ENCODE assay signal across 10 mouse cellular contexts in genomic region chr2:169663792-169664191, GRCm38 (mm10). TPM values are rescaled to one million over a fixed set of nuclear protein-coding genes. Genes with fewer than 3 reads are reported as not detected.
A peak's percentile ranks its signal among the peaks of the same experiment; 100 is the strongest.
DNase-seq lines count a peak whose midpoint lies in the region; ATAC-seq and TF ChIP-seq lines count a peak whose summit lies in the region.
"Had no signal": no experiment of that assay in that cellular context is flagged by ENCODE, and none has a peak within 500 bp of the region (broad histone marks: within the 10 kb centered on the region; RNA-seq: fewer than 3 reads in every experiment).

No protein-coding gene starts in this region.

- H3K4me3 ChIP-seq in heart, embryonic 15.5 days, result no peak overlapping the region
- H3K4me3 ChIP-seq in lung, embryonic 16.5 days (ENCODE audit: low read length), result no peak overlapping the region
- no peak overlapping the region for H3K4me3 ChIP-seq in lung, adult 2 months (replicated peaks; ENCODE audit: extremely low read depth, low read depth, low read length)
- H3K4me3 ChIP-seq in intestine, embryonic 14.5 days (ENCODE audit: low read depth, low read length), result no peak overlapping the region
- no peak overlapping the region for H3K4me3 ChIP-seq in stomach, embryonic 15.5 days (replicated peaks)
- H3K4me3 ChIP-seq: erythroblast, embryonic 14.5 days had no signal

- DNase-seq in heart, postnatal 10 days, result no peak
- no peak for DNase-seq in lung, adult 2 months
- DNase-seq in intestine, embryonic 14.5 days (ENCODE audit: low spot score), result no peak
- DNase-seq in layer of hippocampus, postnatal 14 days (ENCODE audit: low spot score in 2 of 2), result no peak
- DNase-seq: right cerebral cortex, postnatal 4 days had no signal

- H3K27me3 ChIP-seq in heart, embryonic 15.5 days, result no peaks in the 10 kb centered on the region
- H3K27me3 ChIP-seq in lung, embryonic 16.5 days (ENCODE audit: control insufficient read depth, insufficient read depth, low read depth, low read length), result no peaks in the 10 kb centered on the region
- no peaks in the 10 kb centered on the region for H3K27me3 ChIP-seq in intestine, embryonic 14.5 days (replicated peaks; ENCODE audit: control insufficient read depth, insufficient read depth, low read length)
- no peaks in the 10 kb centered on the region for H3K27me3 ChIP-seq in stomach, embryonic 15.5 days (replicated peaks)

- no peak overlapping the region for H3K4me2 ChIP-seq in heart, embryonic 15.5 days
- peak overlapping the region; percentile 21; the same call in 1 of the 2 replicates for H3K4me2 ChIP-seq in lung, embryonic 16.5 days (ENCODE audit: low read depth, low read length)
- H3K4me2 ChIP-seq in intestine, embryonic 14.5 days (ENCODE audit: low read length), result no peak overlapping the region; the same call in 1 of the 2 replicates
- H3K4me2 ChIP-seq in stomach, embryonic 15.5 days, result peak overlapping the region; percentile 27

- TF ChIP-seq CTCF in lung, adult 2 months (IDR thresholded peaks at IDR 0.05; ENCODE audit: insufficient read depth, low read length), result no peak

- H3K9ac ChIP-seq in heart, embryonic 15.5 days, result no peak overlapping the region
- no peak overlapping the region for H3K9ac ChIP-seq in lung, embryonic 16.5 days (ENCODE audit: low read length)
- H3K9ac ChIP-seq in intestine, embryonic 14.5 days (ENCODE audit: low read length), result no peak overlapping the region
- no peak overlapping the region for H3K9ac ChIP-seq in stomach, embryonic 15.5 days

- peak overlapping the region; percentile 61 for H3K27ac ChIP-seq in heart, embryonic 15.5 days
- peak overlapping the region; percentile 20; the same call in 1 of the 2 replicates for H3K27ac ChIP-seq in lung, embryonic 16.5 days (ENCODE audit: low read length)
- H3K27ac ChIP-seq in intestine, embryonic 14.5 days (ENCODE audit: low read depth), result peak overlapping the region; percentile 84
- H3K27ac ChIP-seq in stomach, embryonic 15.5 days, result peak overlapping the region; percentile 74

- no peaks in the 10 kb centered on the region for H3K36me3 ChIP-seq in heart, embryonic 15.5 days
- no peaks in the 10 kb centered on the region for H3K36me3 ChIP-seq in lung, embryonic 16.5 days (ENCODE audit: control insufficient read depth, insufficient read depth, low read length)
- no peaks in the 10 kb centered on the region for H3K36me3 ChIP-seq in intestine, embryonic 14.5 days (ENCODE audit: control insufficient read depth, insufficient read depth, low read length)
- no peaks in the 10 kb centered on the region for H3K36me3 ChIP-seq in stomach, embryonic 15.5 days

- ATAC-seq in heart, embryonic 15.5 days (replicated peaks; ENCODE audit: insufficient number of reproducible peaks, insufficient read depth, low FRiP score, low read depth), result 0 out of 2 replicates have a peak, but pooled peaks have one; percentile 8
- peak; percentile 26; the same call in 1 of the 2 replicates for ATAC-seq in lung, embryonic 16.5 days (ENCODE audit: low read depth)
- ATAC-seq in intestine, embryonic 14.5 days (replicated peaks; ENCODE audit: low FRiP score, low TSS enrichment, low read depth), result no peak
- no peak for ATAC-seq in stomach, embryonic 15.5 days (ENCODE audit: insufficient read depth, low FRiP score, low read depth)

- intact Hi-C loops in heart, postnatal 10 days (cut with DNase I), result loop anchor here (2.0 kb wide), 1 partner anchor 29 kb away; no protein-coding TSS in a partner anchor

- H3K4me1 ChIP-seq in heart, embryonic 15.5 days (replicated peaks), result peaks cover 26% of the 10 kb centered on the region
- peaks cover 25% of the 10 kb centered on the region for H3K4me1 ChIP-seq in lung, embryonic 16.5 days (replicated peaks; ENCODE audit: control insufficient read depth, insufficient read depth, low read length)
- peaks cover 8% of the 10 kb centered on the region for H3K4me1 ChIP-seq in lung, adult 2 months (ENCODE audit: control insufficient read depth, insufficient read depth, low read length)
- peaks cover 40% of the 10 kb centered on the region for H3K4me1 ChIP-seq in intestine, embryonic 14.5 days (replicated peaks; ENCODE audit: control insufficient read depth, insufficient read depth, low read length)
- peaks cover 29% of the 10 kb centered on the region for H3K4me1 ChIP-seq in stomach, embryonic 15.5 days

- WGBS in heart, embryonic 15.5 days, result 61% methylated on average over 8 of the region's 8 CpGs
- WGBS in lung, embryonic 16.5 days, result 37% methylated on average over 8 of the region's 8 CpGs
- WGBS in lung, adult 2 months, result 35% methylated on average over 8 of the region's 8 CpGs
- 24% methylated on average over 8 of the region's 8 CpGs for WGBS in intestine, embryonic 14.5 days
- 29% methylated on average over 8 of the region's 8 CpGs for WGBS in stomach, embryonic 15.5 days

- no peaks in the 10 kb centered on the region for H3K9me3 ChIP-seq in heart, embryonic 15.5 days (replicated peaks)
- no peaks in the 10 kb centered on the region for H3K9me3 ChIP-seq in lung, embryonic 16.5 days (ENCODE audit: control insufficient read depth, low read length)
- H3K9me3 ChIP-seq in intestine, embryonic 14.5 days (ENCODE audit: control insufficient read depth, low read length), result no peaks in the 10 kb centered on the region
- H3K9me3 ChIP-seq in stomach, embryonic 15.5 days, result no peaks in the 10 kb centered on the region

- TF ChIP-seq POLR2A in lung, adult 2 months (IDR thresholded peaks at IDR 0.05; ENCODE audit: borderline replicate concordance, extremely low read depth, low read depth, low read length), result no peak

RNA-seq across cellular contexts. Expression of gene Tshz2, which starts 31.0 kb away (rescaled TPM):
- 3.6 and 4.7 TPM in 2 replicates for polyA plus RNA-seq in heart, embryonic 15.5 days (2015; fragmentation: Nextera tagmentation; extraction: Ambion mirVana)
- 10 to 100 TPM; 16.5 to 18.0 TPM for total RNA-seq in heart, postnatal 10 days (2021)
- polyA plus RNA-seq in lung, embryonic 16.5 days (2015; fragmentation: Nextera tagmentation; extraction: Ambion mirVana), result 6.7 and 7.2 TPM in 2 replicates
- 6.2 and 8.4 TPM in 2 replicates for polyA plus RNA-seq in lung, adult 2 months (2012; rRNA removed)
- polyA plus RNA-seq in intestine, embryonic 14.5 days (2014; fragmentation: Nextera tagmentation; extraction: Ambion mirVana), result 20.3 and 23.6 TPM in 2 replicates
- polyA plus RNA-seq in stomach, embryonic 15.5 days (2015; fragmentation: Nextera tagmentation; extraction: Ambion mirVana), result 15.9 and 16.5 TPM in 2 replicates
- total RNA-seq in layer of hippocampus, postnatal 14 days (2021), result 10 to 100 TPM in 1 of 2 experiments, 1 to 10 TPM in 1; 8.6 to 26.7 TPM
- total RNA-seq: neutrophil, adult 5-6 weeks had no signal
- polyA plus RNA-seq: erythroblast, embryonic 14.5 days had no signal

Comparison
In these comparisons a context has a peak if more than half of its experiments do, and no peak if none do; other contexts are left out.
1. ATAC-seq: peak in heart, embryonic 15.5 days (single experiment) and lung, embryonic 16.5 days (single experiment); none in intestine, embryonic 14.5 days (single experiment) and stomach, embryonic 15.5 days (single experiment).
2. H3K27ac ChIP-seq: peak in every context shown above with its lines; median percentile 84 in intestine, embryonic 14.5 days; 74 in stomach, embryonic 15.5 days; 61 in heart, embryonic 15.5 days; 20 in lung, embryonic 16.5 days.
3. H3K4me2 ChIP-seq: peak in lung, embryonic 16.5 days (single experiment) and stomach, embryonic 15.5 days (single experiment); none in heart, embryonic 15.5 days (single experiment) and intestine, embryonic 14.5 days (single experiment).